Mouse (Mus musculus) adipocyte (in vitro differentiated cells): ENCODE results near the gene D5Ertd577e.
"Not testable (repeated sequence)": the region's sequence is repeated elsewhere in the genome, so short reads cannot be mapped to it uniquely, and the experiment has no call there.

Experiments
- DNase-seq: peaks from one replicate; pipeline ENCODE4 v3.0.0-alpha.2; 2016; ENCODE audit warnings: low spot score

Gene D5Ertd577e

GRCm38 (mm10) chr5:95456506-95456905, at the start of gene D5Ertd577e:
TSS of gene D5Ertd577e (plus strand) at chr5:95456806.
- DNase-seq: not testable (repeated sequence)

GRCm38 (mm10) chr5:95510458-95510857, 53.9 kb downstream of the D5Ertd577e start, which contains the start of gene Gm3286:
TSS of gene Gm3286 (plus strand) at chr5:95510758.
- not testable (repeated sequence) for DNase-seq
